Mouse (Mus musculus): ENCODE results near the gene Nsmce4a. TPM values are rescaled to one million over a fixed set of nuclear protein-coding genes. Genes with fewer than 3 reads are reported as not detected.
"Not testable (repeated sequence)": the region's sequence is repeated elsewhere in the genome, so short reads cannot be mapped to it uniquely, and the experiment has no call there.

Gene Nsmce4a
- polyA plus RNA-seq, 1 experiment = 34.0 TPM

DNA sequence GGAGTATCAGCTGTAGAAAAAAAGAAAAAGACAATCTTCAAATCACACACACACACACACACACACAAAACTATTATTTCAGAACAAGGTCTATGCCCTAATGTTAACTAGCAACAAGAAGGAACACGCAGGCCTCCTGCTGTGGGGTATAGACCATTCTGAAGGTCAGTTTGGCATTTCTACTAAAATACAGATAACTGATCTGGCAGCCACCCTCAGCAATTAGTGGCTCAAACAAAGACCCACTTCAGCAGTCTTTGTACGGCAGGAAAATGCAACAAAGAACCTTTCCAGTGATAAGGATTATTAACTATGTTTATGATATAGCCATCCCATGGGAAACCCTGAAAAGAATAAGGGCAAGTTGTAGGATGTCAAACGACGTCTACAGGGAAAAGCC, 35.9 kb downstream of the Nsmce4a start:
- no peak for DNase-seq (ENCODE audit: low read depth)

DNA sequence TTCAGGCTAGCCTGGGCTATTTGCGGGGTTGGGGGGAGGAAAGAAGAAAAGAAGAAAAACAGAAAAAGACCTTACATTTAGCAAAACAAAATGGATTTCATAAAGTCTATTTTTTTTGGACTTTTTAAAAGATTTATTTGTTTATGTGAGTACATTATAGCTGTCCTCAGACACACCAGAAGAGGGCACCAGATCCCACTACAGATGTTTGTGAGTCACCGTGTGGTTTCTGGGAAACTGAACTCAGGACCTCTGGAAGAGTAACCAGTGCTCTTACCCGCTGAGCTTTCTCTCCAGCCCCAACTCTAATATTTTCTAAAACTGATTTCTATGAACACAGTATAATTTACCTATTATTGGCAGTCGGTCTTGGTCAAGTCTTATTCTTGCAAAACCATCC, 37.7 kb downstream of the Nsmce4a start:
- DNase-seq (ENCODE audit: low read depth) = no peak

DNA sequence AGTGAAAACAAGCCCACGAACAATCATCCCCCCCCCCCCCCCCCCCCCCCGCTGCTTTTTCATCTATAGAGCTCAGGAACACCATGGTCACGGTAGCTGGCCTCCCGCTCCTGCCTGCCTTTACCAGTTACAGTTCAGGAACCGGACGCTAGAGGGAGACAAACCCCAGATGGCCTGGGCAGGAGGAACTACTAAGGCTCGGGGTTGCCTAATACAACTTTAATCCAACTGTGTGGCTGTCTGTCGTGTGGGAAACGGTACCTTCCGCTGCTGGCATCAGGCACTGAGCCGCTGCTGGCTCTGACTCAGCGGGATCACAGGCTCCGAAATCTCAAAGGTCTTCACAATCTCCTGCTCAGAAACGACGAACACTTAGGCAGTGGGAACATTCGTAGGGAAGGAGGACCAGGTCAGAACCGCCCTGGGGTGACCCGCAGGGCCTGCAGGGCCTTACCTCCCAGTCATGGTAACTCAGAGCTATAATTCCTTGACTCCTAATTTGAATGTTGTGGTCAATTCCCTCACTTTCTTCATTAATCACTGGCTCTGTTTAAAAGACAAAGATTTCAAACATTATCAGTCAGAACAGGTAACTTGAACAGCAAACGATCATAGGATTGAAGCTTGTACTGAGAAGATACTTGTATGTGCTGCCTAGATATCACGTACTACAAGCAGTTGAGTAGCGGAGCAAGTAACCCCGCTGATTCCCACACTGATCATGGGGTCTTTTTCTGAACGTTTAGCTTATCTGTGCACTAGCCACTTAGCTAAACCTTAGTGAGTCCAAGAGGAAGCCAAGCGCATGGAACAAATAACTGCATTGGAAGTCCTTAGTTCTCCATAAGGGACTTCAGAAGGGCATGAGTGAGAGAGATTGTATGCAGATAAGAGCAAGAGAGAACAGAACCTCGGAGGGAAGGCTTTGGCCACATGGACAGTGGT, 39.3 kb downstream of the Nsmce4a start:
- DNase-seq (ENCODE audit: low read depth) = peak; percentile 62

DNA sequence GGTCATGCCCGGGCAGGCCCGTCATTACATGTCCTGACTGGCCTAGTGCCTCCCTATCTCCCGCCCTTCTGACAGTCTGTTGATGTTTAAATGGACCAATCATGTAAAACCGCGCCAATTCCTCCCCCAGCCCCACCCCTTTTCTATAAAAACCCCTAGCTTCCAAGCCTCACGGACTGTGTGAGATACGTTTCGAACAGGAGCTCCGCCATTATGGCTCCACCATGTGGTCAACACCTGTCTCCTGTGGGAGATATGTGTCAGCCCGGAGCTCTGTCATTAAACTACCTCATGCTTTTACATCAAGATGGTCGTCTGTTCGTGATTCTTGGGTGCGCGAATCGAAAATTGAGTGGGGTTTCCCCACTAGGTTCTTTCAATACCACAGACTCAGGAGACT, 41.8 kb downstream of the Nsmce4a start:
- not testable (repeated sequence) for DNase-seq (ENCODE audit: low read depth)

DNA sequence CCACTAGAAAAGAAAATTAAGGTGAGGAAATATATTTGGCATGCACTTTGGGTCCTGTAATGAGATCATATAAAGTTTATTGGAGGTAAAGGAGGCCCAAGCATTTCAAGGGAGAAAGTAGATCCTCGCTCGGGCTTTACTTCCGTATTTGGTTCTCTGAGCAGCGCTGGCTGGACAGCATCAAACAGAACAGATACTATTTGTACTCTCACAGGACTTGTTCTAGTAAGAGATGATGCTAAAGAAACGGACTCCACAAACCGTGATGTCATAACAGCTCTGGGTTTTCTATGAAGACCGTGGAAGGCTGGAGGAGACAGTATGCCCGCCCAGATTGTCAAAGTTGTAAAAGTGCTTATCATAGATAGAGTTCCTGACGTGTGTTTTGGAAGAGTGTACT, 45.6 kb downstream of the Nsmce4a start:
- no peak for DNase-seq (ENCODE audit: low read depth)

DNA sequence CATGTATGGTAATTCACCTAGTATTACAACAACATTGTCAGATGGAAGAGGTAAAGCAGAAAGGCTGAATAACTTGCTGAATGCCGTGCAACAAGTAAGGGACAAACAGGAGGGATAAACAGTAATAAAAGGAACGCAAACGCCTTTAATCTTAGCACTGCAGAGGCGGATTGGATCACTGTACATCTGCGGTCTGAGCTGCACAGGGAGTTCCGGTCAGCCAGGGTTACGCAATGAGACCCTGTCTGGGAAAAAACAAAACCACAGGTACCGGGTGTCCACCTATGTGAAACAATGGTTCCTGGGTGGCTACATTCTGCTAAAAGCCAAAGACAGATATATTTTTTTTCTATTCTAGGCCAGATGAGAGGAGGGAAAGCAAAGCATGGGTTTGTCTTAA, 49.5 kb downstream of the Nsmce4a start:
- DNase-seq (ENCODE audit: low read depth) = no peak

DNA sequence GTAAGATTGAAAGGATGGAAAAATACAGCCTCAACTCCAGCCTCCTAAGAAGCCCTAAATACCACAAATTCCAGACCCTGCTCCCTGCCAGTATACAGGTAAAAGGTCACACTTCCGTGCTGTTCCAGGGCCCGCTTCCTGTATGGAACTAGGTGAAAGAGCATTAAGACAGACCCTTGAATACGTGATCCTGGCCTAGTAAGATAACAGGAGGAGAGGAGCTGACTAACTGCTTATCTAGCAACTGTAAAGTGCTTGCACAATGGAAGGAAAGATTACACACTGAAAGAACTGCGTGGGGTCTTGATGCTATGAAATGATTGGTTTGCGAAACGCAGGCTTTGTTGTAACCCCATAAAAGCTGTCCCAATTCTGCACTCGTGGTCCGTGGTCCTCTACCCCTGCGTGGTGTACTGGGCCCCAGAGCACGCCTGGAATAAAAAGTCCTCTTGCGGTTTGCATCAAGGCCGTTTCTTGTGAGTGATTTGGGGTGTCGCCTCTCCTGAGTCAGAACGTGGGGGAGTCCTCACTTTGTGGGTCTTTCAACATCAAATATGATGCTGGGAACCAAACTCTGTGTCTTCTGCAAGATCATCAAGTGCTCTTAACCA, 52.0 kb downstream of the Nsmce4a start:
- no peak for DNase-seq (ENCODE audit: low read depth)

DNA sequence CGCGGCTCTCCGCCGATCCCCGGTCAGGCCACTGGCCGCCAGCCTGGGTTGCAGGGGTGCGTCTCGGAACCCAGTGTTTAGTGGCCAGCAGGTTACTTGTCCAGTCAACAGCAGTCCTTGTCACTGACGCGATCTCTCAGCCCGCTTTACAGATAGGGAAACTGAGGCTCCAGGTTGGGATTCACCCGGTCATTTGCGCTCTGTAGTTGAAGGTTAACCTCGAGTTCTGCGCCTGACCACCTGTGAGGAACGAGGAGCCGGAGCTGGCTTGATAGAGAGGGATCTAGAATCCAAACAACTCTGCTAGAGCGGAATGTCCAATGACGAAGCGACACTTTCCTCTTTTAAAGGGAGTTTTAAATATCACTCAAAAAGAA, 52.9 kb downstream of the Nsmce4a start, which contains the start of gene Ate1:
Ate1 (minus strand) TSS at position 321 of the 377 bp plus-strand sequence.
- DNase-seq (ENCODE audit: low read depth) = no peak

DNA sequence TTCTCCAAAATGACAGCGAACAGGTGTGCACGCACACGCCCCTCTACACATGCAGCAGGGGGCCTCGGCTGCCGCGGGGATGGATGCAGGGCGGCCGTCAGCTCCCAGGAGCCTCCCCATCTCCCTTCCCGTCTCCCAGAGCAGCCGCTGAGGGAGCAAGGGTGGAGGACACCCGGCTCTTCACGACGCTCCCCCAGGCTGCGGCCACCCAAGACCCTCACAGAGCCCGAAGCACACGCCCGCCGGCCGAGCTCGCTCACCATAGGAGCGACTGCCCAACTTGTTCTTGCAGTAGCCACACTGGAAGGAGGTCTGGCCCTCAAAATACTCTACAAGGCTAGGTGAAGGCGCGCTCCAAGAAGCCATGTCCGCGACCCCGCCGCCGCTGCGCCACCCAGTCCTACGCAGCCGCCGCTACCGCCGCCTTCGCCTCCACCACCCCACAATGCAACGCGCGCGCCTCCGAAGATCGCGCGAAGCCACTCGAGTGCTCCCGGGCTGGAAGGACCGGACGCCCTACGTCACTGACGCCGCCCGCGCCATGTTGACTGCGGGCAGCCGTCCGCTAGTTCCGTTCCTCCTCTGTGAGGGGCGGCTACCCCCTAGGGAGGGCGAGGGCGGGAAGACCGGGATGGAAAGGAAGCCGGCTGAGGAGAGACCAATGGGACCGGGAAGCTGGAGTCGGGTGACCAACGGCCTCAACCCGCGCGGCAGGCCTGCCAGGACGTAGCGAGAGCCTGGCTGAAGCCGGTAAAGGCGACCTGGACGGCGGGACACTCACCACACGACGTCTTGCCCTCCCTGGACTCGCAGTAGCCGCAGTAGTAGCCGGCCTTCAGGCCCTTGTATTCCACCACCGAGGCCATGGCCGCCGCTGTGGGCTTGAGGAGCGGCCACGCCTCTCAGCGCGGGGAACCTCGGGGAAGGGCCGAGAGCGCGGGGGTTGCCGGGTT, 53.5 kb downstream of the Nsmce4a start:
- DNase-seq (ENCODE audit: low read depth) = peak; percentile 30

DNA sequence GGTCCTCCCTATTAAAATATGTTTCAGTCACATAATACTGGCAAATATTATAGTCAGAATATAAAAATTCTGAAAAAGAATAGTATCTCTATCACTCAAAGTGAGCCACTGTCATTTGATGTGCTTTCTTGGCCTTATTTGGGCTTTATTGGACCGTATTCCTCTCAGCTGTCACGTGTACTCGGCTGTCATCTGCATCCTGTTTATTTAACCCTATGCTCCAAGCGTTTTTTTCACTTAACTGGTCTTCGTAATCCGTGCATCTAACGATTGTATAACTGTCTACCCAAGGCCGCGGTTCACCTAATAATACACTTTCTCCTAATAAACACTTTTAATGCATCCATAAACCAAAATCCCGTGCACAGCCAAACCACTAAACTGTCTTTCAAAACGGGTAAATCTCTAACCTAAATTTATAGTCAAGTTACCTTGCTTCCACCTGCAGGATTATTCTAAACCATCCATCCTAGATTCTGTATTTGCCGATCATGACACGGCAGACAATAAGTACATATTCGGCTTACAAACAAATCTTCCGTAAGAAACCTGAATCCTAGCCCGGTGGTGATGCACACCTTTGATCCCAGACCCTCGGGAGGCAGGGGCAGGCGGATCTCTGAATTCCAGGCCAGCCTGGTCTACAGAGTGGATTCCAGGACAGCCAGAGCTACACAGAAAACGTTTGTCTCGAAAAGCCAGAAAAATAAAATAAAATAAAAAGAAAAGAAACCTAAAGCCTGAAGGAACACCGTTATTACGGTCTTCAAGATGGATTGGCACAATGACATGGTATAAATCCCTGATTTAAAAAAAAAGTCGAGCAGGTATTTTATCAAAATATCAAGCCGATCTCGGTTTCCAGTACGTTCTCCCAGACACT, 54.5 kb downstream of the Nsmce4a start:
- DNase-seq (ENCODE audit: low read depth) = no peak

DNA sequence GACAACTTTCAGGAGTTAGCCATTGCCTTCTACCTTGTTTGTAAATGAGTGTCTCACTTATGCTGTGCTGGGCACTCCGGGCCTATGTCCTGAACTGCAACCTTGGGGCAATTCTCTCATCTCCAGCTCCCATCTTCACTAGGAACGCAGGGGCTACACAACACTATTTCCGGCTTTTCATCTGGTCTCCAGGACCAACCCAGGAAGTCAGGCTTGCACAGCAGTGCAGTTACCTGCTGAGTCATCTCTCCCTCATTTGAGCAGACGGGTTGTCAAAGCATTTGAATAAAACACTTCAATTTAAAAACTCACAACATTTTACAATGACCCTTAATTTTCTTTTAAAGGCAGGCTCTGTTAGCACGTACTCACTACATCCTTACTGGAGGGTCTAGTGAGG, 62.7 kb downstream of the Nsmce4a start:
- DNase-seq (ENCODE audit: low read depth) = no peak

DNA sequence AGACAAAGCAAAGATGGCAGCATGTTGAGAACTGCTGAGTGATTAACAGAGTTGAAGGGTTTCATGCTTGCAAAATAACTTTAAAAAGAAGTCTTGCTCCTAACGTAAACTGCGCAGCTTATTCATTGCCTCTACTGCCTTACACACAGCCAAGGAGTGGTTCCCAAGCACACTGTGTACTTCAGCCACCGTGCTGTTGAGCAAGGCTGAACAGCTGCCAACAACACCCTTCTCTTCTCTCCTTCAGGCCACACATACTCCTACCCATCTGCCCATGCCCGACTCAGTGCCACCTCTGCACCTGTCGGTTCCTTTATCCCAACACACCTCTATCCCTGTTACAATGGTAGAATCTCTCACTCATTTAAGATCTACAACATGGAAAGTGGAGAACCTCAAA, 69.9 kb downstream of the Nsmce4a start:
- peak; percentile 75 for DNase-seq (ENCODE audit: low read depth)

DNA sequence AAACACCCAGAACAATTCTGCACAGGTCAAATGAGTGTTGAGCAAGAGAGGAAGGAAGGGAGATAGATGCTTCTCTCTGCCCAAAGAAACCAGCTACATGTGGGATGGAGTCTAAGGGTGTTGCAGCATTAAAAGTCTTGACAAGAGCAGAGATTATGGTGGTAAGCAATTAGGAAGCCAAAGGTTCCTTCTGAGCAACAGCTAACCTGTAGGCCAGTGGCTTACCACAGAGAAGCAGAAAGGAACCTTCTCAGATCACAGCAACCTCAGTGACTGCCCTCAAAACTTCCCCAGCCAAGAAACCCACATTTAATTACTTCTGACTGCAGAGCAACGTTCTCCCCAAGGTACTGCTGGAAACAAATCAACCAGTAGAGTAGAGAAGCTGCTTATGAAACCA, 71.4 kb downstream of the Nsmce4a start:
- no peak for DNase-seq (ENCODE audit: low read depth)

DNA sequence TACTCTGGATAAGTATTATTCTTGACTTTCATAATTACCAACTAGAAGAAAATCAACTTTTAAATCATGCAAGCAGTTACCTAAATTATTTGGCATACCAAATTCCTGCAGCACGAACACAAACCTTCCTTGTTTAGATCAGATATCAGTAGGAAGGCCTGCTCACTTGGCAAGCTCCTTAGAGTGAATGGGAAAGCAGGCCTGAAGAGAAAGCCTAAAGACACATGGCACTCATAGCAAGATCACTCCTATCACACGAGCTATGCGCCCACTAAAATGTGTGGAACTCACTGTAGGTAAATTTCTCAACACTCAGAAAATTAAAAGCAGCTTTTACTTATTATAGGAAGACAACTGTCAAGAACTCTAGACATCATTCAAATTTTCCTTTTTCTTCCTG, 79.6 kb downstream of the Nsmce4a start:
- no peak for DNase-seq (ENCODE audit: low read depth)

DNA sequence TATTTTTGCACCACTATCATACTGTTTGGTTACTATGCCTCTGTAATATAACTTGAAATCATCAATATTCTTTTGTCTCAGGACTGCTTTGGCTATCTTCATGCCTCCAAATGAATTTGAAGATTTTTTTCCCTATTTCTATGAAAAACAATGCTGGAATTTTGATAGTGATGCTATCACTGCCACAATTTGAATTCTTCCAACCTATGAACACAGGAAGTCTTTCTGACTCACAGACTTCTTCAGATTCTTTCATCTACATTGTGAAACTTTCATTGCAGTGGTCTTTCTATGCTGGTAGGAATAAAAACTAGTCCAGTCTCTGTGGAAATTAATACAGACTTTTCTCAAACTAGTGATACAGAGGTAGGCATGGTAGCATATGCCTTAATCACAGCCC, 80.9 kb downstream of the Nsmce4a start:
- DNase-seq (ENCODE audit: low read depth) = no peak

Other genes with a start within 250 kb of the Nsmce4a start
- 9.3 and 14.0 TPM in 2 replicates for gene Ate1, start 52.7 kb downstream of the Nsmce4a start, polyA plus RNA-seq (2012; rRNA removed)
- 32.3 and 41.7 TPM in 2 replicates for gene Tacc2, start 4.3 kb upstream of the Nsmce4a start, polyA plus RNA-seq (2012; rRNA removed)
- gene Btbd16, start 201.0 kb upstream of the Nsmce4a start, polyA plus RNA-seq (2012; rRNA removed) = 0.43 and 0.57 TPM in 2 replicates

All from gonadal fat pad, adult 2 months (tissue).